Mouse (Mus musculus): ENCODE measurements around the gene Ezh2.
"Not testable (repeated sequence)": the region's sequence is repeated elsewhere in the genome, so short reads cannot be mapped to it uniquely, and the experiment has no call there.

Ezh2 gene

GRCm38 (mm10) chr6:47594926-47595623 is at the start of gene Ezh2:
Gene Ezh2, minus strand, starts transcription at chr6:47595341.
- peak; percentile 87 for DNase-seq (ENCODE audit: low spot score)

- DNase-seq (ENCODE audit: low spot score), result no peak
Measured at GRCm38 (mm10) chr6:47636527-47637076, 41.5 kb upstream of the Ezh2 start.

GRCm38 (mm10) chr6:47635995-47636526 is 40.9 kb upstream of the Ezh2 start:
- DNase-seq (ENCODE audit: low spot score), result no peak

- no peak for DNase-seq (ENCODE audit: low spot score)
Measured at GRCm38 (mm10) chr6:47635207-47635994, 40.3 kb upstream of the Ezh2 start.

- no peak for DNase-seq (ENCODE audit: low spot score)
Measured at GRCm38 (mm10) chr6:47633467-47633866, 38.3 kb upstream of the Ezh2 start.

GRCm38 (mm10) chr6:47630061-47630460 is 34.9 kb upstream of the Ezh2 start:
- DNase-seq (ENCODE audit: low spot score), result not testable (repeated sequence)

GRCm38 (mm10) chr6:47627978-47628377 is 32.8 kb upstream of the Ezh2 start:
- DNase-seq (ENCODE audit: low spot score), result no peak

GRCm38 (mm10) chr6:47626976-47627375 is 31.8 kb upstream of the Ezh2 start:
- DNase-seq (ENCODE audit: low spot score), result not testable (repeated sequence)

GRCm38 (mm10) chr6:47621039-47621438 is 25.9 kb upstream of the Ezh2 start:
- DNase-seq (ENCODE audit: low spot score), result no peak

- DNase-seq (ENCODE audit: low spot score), result not testable (repeated sequence)
Measured at GRCm38 (mm10) chr6:47608306-47608705, 13.2 kb upstream of the Ezh2 start.

GRCm38 (mm10) chr6:47601931-47602330 is 6.8 kb upstream of the Ezh2 start:
- DNase-seq (ENCODE audit: low spot score), result no peak

GRCm38 (mm10) chr6:47595696-47596095 is 555 bp upstream of the Ezh2 start:
- no peak for DNase-seq (ENCODE audit: low spot score)

- peak; percentile 16 for DNase-seq (ENCODE audit: low spot score)
Measured at GRCm38 (mm10) chr6:47594141-47594835, 853 bp downstream of the Ezh2 start.

GRCm38 (mm10) chr6:47593590-47593989 is 1.6 kb downstream of the Ezh2 start:
- no peak for DNase-seq (ENCODE audit: low spot score)

GRCm38 (mm10) chr6:47587332-47587731 is 7.8 kb downstream of the Ezh2 start:
- DNase-seq (ENCODE audit: low spot score), result not testable (repeated sequence)

GRCm38 (mm10) chr6:47572887-47573286 is 22.3 kb downstream of the Ezh2 start:
- DNase-seq (ENCODE audit: low spot score), result no peak

- no peak for DNase-seq (ENCODE audit: low spot score)
Measured at GRCm38 (mm10) chr6:47565326-47566035, 29.7 kb downstream of the Ezh2 start.

- DNase-seq (ENCODE audit: low spot score), result no peak
Measured at GRCm38 (mm10) chr6:47561426-47561825, 33.7 kb downstream of the Ezh2 start.

- DNase-seq (ENCODE audit: low spot score), result no peak
Measured at GRCm38 (mm10) chr6:47560846-47561245, 34.3 kb downstream of the Ezh2 start.

GRCm38 (mm10) chr6:47560407-47560806 is 34.7 kb downstream of the Ezh2 start:
- DNase-seq (ENCODE audit: low spot score), result no peak

- no peak for DNase-seq (ENCODE audit: low spot score)
Measured at GRCm38 (mm10) chr6:47559287-47559686, 35.9 kb downstream of the Ezh2 start.

GRCm38 (mm10) chr6:47552280-47552679 is 42.9 kb downstream of the Ezh2 start:
- no peak for DNase-seq (ENCODE audit: low spot score)
